Mouse (Mus musculus) heart, embryonic 14.5 days (tissue): ENCODE measurements around the gene Cebpz. TPM values are rescaled to one million over a fixed set of nuclear protein-coding genes. Genes with fewer than 3 reads are reported as not detected.

Experiments
- ATAC-seq: fragments of 200-750 bp; cut with Nextera tagmentation; 2 replicates; pipeline ENCODE4 v1.8.0; 2017; ENCODE audit warnings: low read depth, moderate TSS enrichment; ENCODE audit not compliant: insufficient number of reproducible peaks, insufficient read depth, low FRiP score
- H3K27ac ChIP-seq, 2 experiments: fragments of 200-500 bp in 1 of 2; fragments of 300-500 bp in 1 of 2; sonication (generic) in 1 of 2; replicated peaks in 1 of 2; 2 replicates each; pipeline ENCODE4 v1.5.1; 2012 to 2014; ENCODE audit warnings: low read depth in 2 of 2, low read length in 2 of 2, control low read depth in 1 of 2, mild to moderate bottlenecking in 1 of 2, mixed read lengths in 1 of 2; ENCODE audit not compliant: control insufficient read depth in 1 of 2, insufficient read depth in 1 of 2
- H3K27me3 ChIP-seq: fragments of 300-500 bp; sonication (generic); 2 replicates; pipeline ENCODE4 v1.6.1; 2014; ENCODE audit warnings: mild to moderate bottlenecking, low read length, control low read depth; ENCODE audit not compliant: control insufficient read depth, insufficient read depth
- H3K36me3 ChIP-seq: fragments of 300-500 bp; sonication (generic); 2 replicates; pipeline ENCODE4 v1.6.1; 2014; ENCODE audit warnings: mild to moderate bottlenecking, control low read depth, low read length, mixed read lengths; ENCODE audit not compliant: control insufficient read depth, insufficient read depth
- H3K4me1 ChIP-seq, 2 experiments: fragments of 200-500 bp in 1 of 2; fragments of 300-500 bp in 1 of 2; sonication (generic) in 1 of 2; 2 replicates each; pipeline ENCODE4 v1.6.1; 2012 to 2014; ENCODE audit warnings: low read length in 2 of 2, control low read depth in 1 of 2, mixed read lengths in 1 of 2; ENCODE audit not compliant: control insufficient read depth in 2 of 2, insufficient read depth in 2 of 2
- H3K4me2 ChIP-seq: fragments of 300-500 bp; sonication (generic); 2 replicates; pipeline ENCODE4 v1.6.1; 2014; ENCODE audit warnings: mild to moderate bottlenecking, low read length
- H3K4me3 ChIP-seq, 2 experiments: fragments of 200-500 bp in 1 of 2; fragments of 300-500 bp in 1 of 2; sonication (generic) in 1 of 2; 2 replicates each; pipeline ENCODE4 v1.5.1; 2012 to 2014; ENCODE audit warnings: low read length in 2 of 2, mild to moderate bottlenecking in 2 of 2, control low read depth in 1 of 2, low read depth in 1 of 2, moderate library complexity in 1 of 2; ENCODE audit not compliant: control insufficient read depth in 1 of 2, insufficient read depth in 1 of 2
- H3K9ac ChIP-seq: fragments of 300-500 bp; sonication (generic); 2 replicates; pipeline ENCODE4 v1.6.1; 2014; ENCODE audit warnings: mild to moderate bottlenecking, low read length
- H3K9me3 ChIP-seq: fragments of 300-500 bp; sonication (generic); 2 replicates; pipeline ENCODE4 v1.6.1; 2016; ENCODE audit warnings: low read length, control low read depth; ENCODE audit not compliant: control insufficient read depth
- WGBS: fragments of 180-500 bp; shearing (Covaris S2); extraction: QIAGEN DNeasy Blood & Tissue Kit; methylation state at CpG from one replicate; pipeline ENCODE4 v1.1.7; 2014; 5-methylcytosine and 5-hydroxymethylcytosine counted together
- polyA plus RNA-seq: library from polyadenylated mRNA; unstranded; fragments of >200 nt; fragmentation: Nextera tagmentation; extraction: Ambion mirVana; gene quantifications from 2 replicates; pipeline ENCODE4 v1.2.1, GENCODE M21; 2014

The Cebpz gene
- polyA plus RNA-seq, 1 experiment from 2014 or later: 37.4 TPM

DNA sequence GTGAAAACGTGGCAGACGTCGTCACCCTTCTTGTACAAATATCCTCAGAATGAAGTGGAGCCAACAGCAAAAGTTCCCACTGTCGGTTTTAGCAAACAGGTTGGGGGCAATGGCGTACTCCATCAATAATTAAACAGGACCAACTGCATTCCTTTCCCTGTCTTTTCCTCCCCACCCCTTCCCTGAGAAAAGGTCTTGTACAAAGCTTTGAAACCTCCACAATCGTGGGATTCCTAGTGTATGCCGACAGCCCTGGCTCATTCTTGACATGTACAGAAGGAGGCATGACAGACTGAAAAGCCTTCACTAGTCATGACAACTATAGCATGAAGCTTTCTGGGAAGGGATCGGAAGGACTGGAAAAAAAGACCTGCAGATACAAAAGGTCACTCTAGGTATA, 16.4 kb upstream of the Cebpz start:
- H3K4me2 ChIP-seq: no peak overlapping the region
- no peak overlapping the region for H3K27ac ChIP-seq
- no peak for ATAC-seq
- WGBS: 82% methylated on average over 8 of the region's 8 CpGs
- peaks cover 95% of the 10 kb centered on the region for H3K36me3 ChIP-seq
- no peaks in the 10 kb centered on the region for H3K4me1 ChIP-seq
- H3K27me3 ChIP-seq: no peaks in the 10 kb centered on the region
- H3K4me3 ChIP-seq: no peak overlapping the region
- H3K9me3 ChIP-seq: no peaks in the 10 kb centered on the region
- no peak overlapping the region for H3K9ac ChIP-seq

GRCm38 (mm10) chr17:78952070-78952469, 15.2 kb upstream of the Cebpz start:
- 89% methylated on average over 5 of the region's 5 CpGs for WGBS
- ATAC-seq: no peak

DNA sequence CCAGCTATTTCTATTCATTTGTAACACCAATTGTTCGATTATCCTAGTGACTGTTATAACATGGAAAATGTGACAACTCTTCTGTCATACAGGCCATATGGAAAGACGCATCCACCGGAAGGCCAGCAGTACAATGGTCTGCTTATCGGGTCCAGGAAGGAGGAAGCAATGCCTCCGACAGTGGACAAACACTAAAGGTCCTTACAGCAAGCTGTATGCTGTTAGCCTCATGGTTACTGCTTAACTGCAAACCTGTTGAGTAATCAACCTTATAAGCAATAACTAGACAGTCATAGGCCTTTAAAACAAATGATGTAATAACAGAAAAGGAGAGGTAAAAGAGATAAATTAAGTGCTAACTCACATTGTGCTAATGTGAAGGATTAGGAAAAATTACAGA, 14.4 kb upstream of the Cebpz start:
- ATAC-seq: no peak
- WGBS: 73% methylated on average over 5 of the region's 5 CpGs

More at GRCm38 (mm10) chr17:78952070-78952469, 15.2 kb upstream of the Cebpz start:
- Histone ChIP-seq H3K4me1 (no peaks in the 10 kb centered on the region), H3K27me3 (no peaks in the 10 kb centered on the region), H3K27ac (no peak overlapping the region), H3K9ac (no peak overlapping the region), H3K4me3 (no peak overlapping the region), H3K4me2 (no peak overlapping the region), H3K9me3 (no peaks in the 10 kb centered on the region), H3K36me3 (peaks cover 93% of the 10 kb centered on the region)

DNA sequence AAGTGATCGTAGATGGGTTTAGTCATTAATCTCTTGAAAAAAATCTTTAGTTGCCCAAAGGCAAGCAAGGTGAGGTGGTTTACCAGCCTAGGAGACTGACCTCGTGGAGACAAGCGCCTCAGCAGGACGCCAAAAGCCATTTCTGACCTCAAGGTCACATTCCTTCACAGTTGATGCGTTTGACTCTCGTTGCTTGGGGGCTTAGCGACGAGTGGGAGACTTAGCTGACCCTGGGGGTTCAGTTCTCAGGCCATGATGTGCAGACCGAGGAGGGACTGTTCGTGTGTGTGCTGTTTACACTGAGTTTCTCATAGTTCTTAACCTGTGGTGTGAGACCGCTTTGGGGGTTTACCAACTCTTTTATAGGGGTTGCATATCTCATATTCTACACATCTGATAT, 5.7 kb upstream of the Cebpz start:
- 57% methylated on average over 11 of the region's 11 CpGs for WGBS

More for the DNA sequence above, 14.4 kb upstream of the Cebpz start:
- Histone ChIP-seq H3K9me3 (no peaks in the 10 kb centered on the region), H3K27me3 (no peaks in the 10 kb centered on the region), H3K27ac (no peak overlapping the region), H3K4me1 (no peaks in the 10 kb centered on the region), H3K36me3 (peaks cover 93% of the 10 kb centered on the region), H3K9ac (no peak overlapping the region), H3K4me2 (no peak overlapping the region), H3K4me3 (no peak overlapping the region)

GRCm38 (mm10) chr17:78938927-78939326, 2.1 kb upstream of the Cebpz start:
- 91% methylated on average over 4 of the region's 4 CpGs for WGBS
- Histone ChIP-seq H3K9ac (no peak overlapping the region), H3K27me3 (no peaks in the 10 kb centered on the region), H3K9me3 (no peaks in the 10 kb centered on the region), H3K4me1 (peaks cover 3 to 14% of the 10 kb centered on the region in 2 experiments; a peak in 3 of 4 replicates), H3K4me2 (no peak overlapping the region), H3K36me3 (peaks cover 50% of the 10 kb centered on the region), H3K27ac (no peak overlapping the region), H3K4me3 (no peak overlapping the region)
- no peak for ATAC-seq

More for the DNA sequence above, 5.7 kb upstream of the Cebpz start:
- H3K4me3 ChIP-seq: no peak overlapping the region
- no peak for ATAC-seq
- H3K4me1 ChIP-seq: peaks cover under 1 to 5% of the 10 kb centered on the region in 2 experiments; a peak in 2 of 4 replicates
- H3K9me3 ChIP-seq: no peaks in the 10 kb centered on the region
- no peak overlapping the region for H3K4me2 ChIP-seq
- H3K9ac ChIP-seq: no peak overlapping the region
- H3K27ac ChIP-seq: no peak overlapping the region
- no peaks in the 10 kb centered on the region for H3K27me3 ChIP-seq
- peaks cover 60% of the 10 kb centered on the region for H3K36me3 ChIP-seq

- H3K9ac ChIP-seq: peak overlapping the region; percentile 80
- peak overlapping the region; percentile 83 to 85 for H3K4me3 ChIP-seq
- peak overlapping the region; percentile 88 for H3K4me2 ChIP-seq
- peak overlapping the region in 1 of 2 experiments; percentile 28; a peak in 1 of 4 replicates for H3K27ac ChIP-seq
- H3K4me1 ChIP-seq: peaks cover 3 to 18% of the 10 kb centered on the region in 2 experiments; a peak in 3 of 4 replicates
- no peaks in the 10 kb centered on the region for H3K27me3 ChIP-seq
- ATAC-seq: no peak
- WGBS: 6% methylated on average over 26 of the region's 26 CpGs
- H3K36me3 ChIP-seq: peaks cover 54% of the 10 kb centered on the region
- H3K9me3 ChIP-seq: no peaks in the 10 kb centered on the region
Measured at GRCm38 (mm10) chr17:78937229-78937853, 475 bp upstream of the Cebpz start.

DNA sequence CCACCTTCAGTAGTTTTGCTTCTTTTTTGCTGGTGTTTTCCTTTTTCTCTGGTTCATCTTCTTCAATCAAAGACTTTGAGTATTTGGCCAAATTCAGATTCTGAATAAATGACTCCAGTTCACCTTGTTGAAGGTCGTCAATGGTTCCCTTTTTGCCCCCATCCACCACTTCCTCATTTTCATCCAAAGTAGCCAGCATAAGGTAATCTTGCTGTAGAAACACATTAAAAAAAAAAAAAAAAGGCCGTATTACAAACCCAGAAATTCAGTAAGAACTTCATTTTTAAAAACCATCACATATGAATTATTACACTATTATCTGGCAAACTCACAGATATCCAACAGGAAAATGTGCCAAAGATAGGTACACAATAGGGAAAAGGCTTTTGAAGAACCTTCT, 1.0 kb downstream of the Cebpz start:
- Histone ChIP-seq H3K9ac (peak overlapping the region; percentile 85), H3K27me3 (no peaks in the 10 kb centered on the region), H3K9me3 (no peaks in the 10 kb centered on the region), H3K36me3 (peaks cover 55% of the 10 kb centered on the region), H3K4me1 (peaks cover 3 to 18% of the 10 kb centered on the region in 2 experiments; a peak in 3 of 4 replicates), H3K27ac (no peak overlapping the region), H3K4me2 (peak overlapping the region; percentile 88), H3K4me3 (peak overlapping the region; percentile 83 to 85; a peak in 3 of 4 replicates)
- WGBS: 82% methylated on average over 2 of the region's 2 CpGs
- ATAC-seq: no peak
